Comparison of ENCODE assay signal across 9 mouse cellular contexts in genomic region chr2:66784765-66785164, GRCm38 (mm10). TPM values are rescaled to one million over a fixed set of nuclear protein-coding genes. Genes with fewer than 3 reads are reported as not detected.
A peak's percentile ranks its signal among the peaks of the same experiment; 100 is the strongest.
DNase-seq lines count a peak whose midpoint lies in the region; ATAC-seq lines count a peak whose summit lies in the region.
"Had no signal": no experiment of that assay in that cellular context is flagged by ENCODE, and none has a peak within 500 bp of the region (broad histone marks: within the 10 kb centered on the region; RNA-seq: fewer than 3 reads in every experiment).

Gene Scn7a, minus strand, starts transcription at chr2:66784914.

- peak; percentile 91 for ATAC-seq in kidney, embryonic 14.5 days (ENCODE audit: low FRiP score, low TSS enrichment)
- no peak; the same call in 1 of the 2 replicates for ATAC-seq in heart, embryonic 13.5 days (ENCODE audit: extremely low read depth, insufficient number of reproducible peaks, low FRiP score, low TSS enrichment)
- ATAC-seq in forebrain, embryonic 13.5 days, result no peak

- no peak within 1 kb of the TSS for H3K27ac ChIP-seq in kidney, embryonic 14.5 days (ENCODE audit: low read depth, low read length)
- H3K27ac ChIP-seq in heart, embryonic 13.5 days (replicated peaks), result no peak within 1 kb of the TSS
- H3K27ac ChIP-seq in forebrain, embryonic 13.5 days, result no peak within 1 kb of the TSS

- H3K4me1 ChIP-seq in kidney, embryonic 14.5 days (ENCODE audit: control insufficient read depth, insufficient read depth, low read length), result no peaks in the 10 kb centered on the region; the same call in 1 of the 2 replicates
- peaks cover 11% of the 10 kb centered on the region for H3K4me1 ChIP-seq in heart, embryonic 13.5 days
- no peaks in the 10 kb centered on the region for H3K4me1 ChIP-seq in forebrain, embryonic 13.5 days

- H3K4me2 ChIP-seq in kidney, embryonic 14.5 days (replicated peaks; ENCODE audit: low read depth, low read length), result peak within 1 kb of the TSS; percentile 8; the same call in 1 of the 2 replicates
- H3K4me2 ChIP-seq in heart, embryonic 13.5 days, result peak within 1 kb of the TSS; percentile 66
- H3K4me2 ChIP-seq in forebrain, embryonic 13.5 days, result no peak within 1 kb of the TSS

- H3K9ac ChIP-seq in kidney, embryonic 14.5 days (ENCODE audit: low read depth, low read length), result no peak within 1 kb of the TSS
- H3K9ac ChIP-seq in heart, embryonic 13.5 days, result peak within 1 kb of the TSS; percentile 70
- H3K9ac ChIP-seq in forebrain, embryonic 13.5 days, result no peak within 1 kb of the TSS

- no peaks in the 10 kb centered on the region for H3K9me3 ChIP-seq in kidney, embryonic 14.5 days (ENCODE audit: control insufficient read depth, low read length)
- no peaks in the 10 kb centered on the region for H3K9me3 ChIP-seq in heart, embryonic 13.5 days
- H3K9me3 ChIP-seq in forebrain, embryonic 13.5 days (replicated peaks), result no peaks in the 10 kb centered on the region

- no peaks in the 10 kb centered on the region for H3K27me3 ChIP-seq in kidney, embryonic 14.5 days (ENCODE audit: control insufficient read depth, insufficient read depth, low read length)
- no peaks in the 10 kb centered on the region for H3K27me3 ChIP-seq in heart, embryonic 13.5 days (replicated peaks)
- no peaks in the 10 kb centered on the region for H3K27me3 ChIP-seq in forebrain, embryonic 13.5 days

- H3K36me3 ChIP-seq in kidney, embryonic 14.5 days (ENCODE audit: control insufficient read depth, insufficient read depth, low read length), result no peaks in the 10 kb centered on the region
- no peaks in the 10 kb centered on the region for H3K36me3 ChIP-seq in heart, embryonic 13.5 days
- no peaks in the 10 kb centered on the region for H3K36me3 ChIP-seq in forebrain, embryonic 13.5 days (ENCODE audit: poor library complexity, severe bottlenecking)

- peak within 1 kb of the TSS; percentile 6; the same call in 1 of the 2 replicates for H3K4me3 ChIP-seq in kidney, embryonic 14.5 days (ENCODE audit: low read length)
- peak within 1 kb of the TSS; percentile 40 for H3K4me3 ChIP-seq in heart, embryonic 13.5 days
- H3K4me3 ChIP-seq in forebrain, embryonic 13.5 days, result no peak within 1 kb of the TSS

- no peak for DNase-seq in kidney, adult 8-10 months
- DNase-seq in embryo, embryonic 10 days (ENCODE audit: low spot score), result peak; percentile 31
- DNase-seq in lung, postnatal 10 days, result peak; percentile 57
- no peak for DNase-seq in left cerebral cortex, adult 18-20 months (ENCODE audit: low spot score in 2 of 2)
- no peak for DNase-seq in left cerebral cortex, adult 11 months (ENCODE audit: low spot score)
- DNase-seq: thymus, postnatal 36 days had no signal

- 29% methylated on average over 6 of the region's 6 CpGs for WGBS in kidney, embryonic 14.5 days
- WGBS in heart, embryonic 13.5 days, result 10% methylated on average over 6 of the region's 6 CpGs
- WGBS in forebrain, embryonic 13.5 days, result 43% methylated on average over 6 of the region's 6 CpGs

RNA-seq across cellular contexts. Expression of gene Scn7a, which starts in this region (rescaled TPM):
- 1.4 and 2.1 TPM in 2 replicates for polyA plus RNA-seq in kidney, embryonic 14.5 days (2014; fragmentation: Nextera tagmentation; extraction: Ambion mirVana)
- 0.64 and 0.84 TPM in 2 replicates for polyA plus RNA-seq in heart, embryonic 13.5 days (2015; fragmentation: Nextera tagmentation; extraction: Ambion mirVana)
- 0.03 TPM in 2 replicates for polyA plus RNA-seq in forebrain, embryonic 13.5 days (2015; fragmentation: Nextera tagmentation; extraction: Ambion mirVana)
- total RNA-seq in left cerebral cortex, adult 18-20 months (2021), result 1 to 10 TPM; 2.9 to 4.5 TPM

Comparison
In these comparisons a context has a peak if more than half of its experiments do, and no peak if none do; other contexts are left out.
1. DNase-seq: peak in embryo, embryonic 10 days (single experiment) and lung, postnatal 10 days (single experiment); none in kidney, adult 8-10 months (0 of 2), left cerebral cortex, adult 18-20 months (0 of 2) and left cerebral cortex, adult 11 months (single experiment).